Mouse (Mus musculus): ENCODE results near the gene Vill.

Gene Vill

DNA sequence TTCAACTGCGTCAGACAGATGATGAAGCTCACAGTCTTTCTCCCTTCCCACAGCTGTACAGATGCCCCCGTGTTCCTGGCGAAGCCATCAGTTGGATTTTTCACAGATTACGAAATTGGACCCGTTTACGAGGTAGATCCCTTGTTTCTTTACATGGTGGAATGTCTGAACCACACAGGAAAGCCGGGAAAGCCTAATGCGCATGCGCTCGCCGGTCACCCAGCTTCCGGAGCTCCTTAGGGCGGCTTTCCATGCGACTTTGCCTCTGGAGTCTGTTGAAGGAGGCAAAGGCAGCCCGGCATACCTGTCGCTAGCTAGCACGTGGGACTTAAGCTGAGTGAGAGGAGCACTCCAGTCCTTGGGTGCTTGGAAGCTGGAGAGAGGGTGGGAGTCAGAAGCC, 62.3 kb downstream of the Vill start:
- no peak for DNase-seq (ENCODE audit: low read depth)

DNA sequence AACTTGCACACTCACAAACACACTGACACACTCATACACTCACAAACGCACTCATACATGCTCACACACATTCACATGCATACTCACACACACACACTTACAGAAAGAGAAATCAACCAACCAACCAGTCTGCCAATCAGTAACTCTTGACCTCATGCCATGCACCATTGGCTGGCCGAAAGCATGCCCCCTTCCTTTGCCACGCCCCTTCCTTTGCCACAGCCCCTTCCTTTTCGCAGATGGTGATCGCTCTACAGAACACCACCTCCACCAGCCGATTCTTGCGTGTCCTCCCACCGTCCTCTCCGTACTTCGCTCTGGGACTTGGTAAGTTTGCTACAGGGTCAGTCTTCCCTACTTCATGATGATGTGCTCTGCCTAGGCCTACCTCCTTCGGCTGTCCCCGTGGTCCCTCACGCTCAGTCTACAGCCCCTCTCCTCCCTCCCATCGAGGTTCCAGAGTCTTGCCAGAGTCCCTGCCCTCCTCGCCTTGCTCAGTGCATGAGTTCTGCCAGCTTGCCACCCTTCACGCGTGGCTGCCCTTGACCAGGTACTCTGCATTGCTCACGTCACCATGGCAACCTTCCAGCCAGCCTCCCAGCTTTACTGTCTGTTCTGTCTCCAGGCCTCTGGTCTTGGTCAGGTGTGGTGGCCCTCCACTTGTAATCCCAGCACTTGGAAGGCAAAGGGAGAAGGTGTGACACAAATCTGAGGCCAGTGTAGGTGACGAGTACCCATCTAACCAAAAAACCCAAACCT, 67.0 kb downstream of the Vill start:
- no peak for DNase-seq (ENCODE audit: low read depth)

GRCm38 (mm10) chr9:119120168-119120560, 67.6 kb downstream of the Vill start:
- DNase-seq (ENCODE audit: low read depth): no peak
